Mouse (Mus musculus) small intestine, adult 2 months (tissue): Measurements from ENCODE around the gene Pld5.

ENCODE experiments used
- CTCF ChIP-seq: fragments of 200-500 bp; IDR thresholded peaks from 2 replicates; pipeline ENCODE4 v1.5.1; 2012; ENCODE audit warnings: low read depth, mild to moderate bottlenecking, control low read depth, inconsistent platforms, low read length, moderate library complexity, mixed read lengths; ENCODE audit not compliant: insufficient replicate concordance, insufficient read length; ENCODE audit errors: extremely low read depth
- POLR2A ChIP-seq: fragments of 200-500 bp; IDR thresholded peaks from 2 replicates; pipeline ENCODE4 v1.6.1; 2012; ENCODE audit warnings: low read depth, mild to moderate bottlenecking, control low read depth, inconsistent platforms, low read length, moderate library complexity

GRCm38 (mm10) chr1:176046995-176047394 is 228.1 kb downstream of the Pld5 start:
- TF ChIP-seq POLR2A (no peak), CTCF (no peak)
